Mouse (Mus musculus) embryonic facial prominence, embryonic 11.5 days (tissue): Measurements from ENCODE around the gene Cd5. TPM values are rescaled to one million over a fixed set of nuclear protein-coding genes. Genes with fewer than 3 reads are reported as not detected.
A peak's percentile ranks its signal among the peaks of the same experiment; 100 is the strongest.

Experiments used
- ATAC-seq: fragments of 200-750 bp; cut with Nextera tagmentation; replicated peaks from 2 replicates; pipeline ENCODE4 v1.8.0; 2017; ENCODE audit warnings: low read depth; ENCODE audit not compliant: insufficient number of reproducible peaks, low FRiP score, low TSS enrichment
- DNase-seq: peaks from one replicate; pipeline ENCODE4 v3.0.0-alpha.2; 2015; ENCODE audit warnings: low spot score
- H3K27ac ChIP-seq: fragments of 300-500 bp; sonication (generic); replicated peaks from 2 replicates; pipeline ENCODE4 v1.5.1; 2014; ENCODE audit warnings: mild to moderate bottlenecking, low read depth, low read length, control low read depth
- H3K27me3 ChIP-seq: fragments of 300-500 bp; sonication (generic); 2 replicates; pipeline ENCODE4 v1.6.1; 2014; ENCODE audit warnings: mild to moderate bottlenecking, low read length, moderate library complexity, mixed read lengths; ENCODE audit not compliant: control insufficient read depth, insufficient read depth
- H3K36me3 ChIP-seq: fragments of 300-500 bp; sonication (generic); replicated peaks from 2 replicates; pipeline ENCODE4 v1.6.1; 2014; ENCODE audit warnings: low read depth, mild to moderate bottlenecking, low read length, moderate library complexity, mixed read lengths; ENCODE audit not compliant: control insufficient read depth, insufficient read depth
- H3K4me1 ChIP-seq: fragments of 300-500 bp; sonication (generic); 2 replicates; pipeline ENCODE4 v1.6.1; 2014; ENCODE audit warnings: low read length, mixed read lengths; ENCODE audit not compliant: control insufficient read depth, insufficient read depth
- H3K4me2 ChIP-seq: fragments of 300-500 bp; sonication (generic); 2 replicates; pipeline ENCODE4 v1.6.1; 2014; ENCODE audit warnings: low read depth, mild to moderate bottlenecking, control low read depth, low read length, moderate library complexity
- H3K4me3 ChIP-seq: fragments of 300-500 bp; sonication (generic); 2 replicates; pipeline ENCODE4 v1.5.1; 2014; ENCODE audit warnings: low read depth, low read length, control low read depth
- H3K9ac ChIP-seq: fragments of 300-500 bp; sonication (generic); replicated peaks from 2 replicates; pipeline ENCODE4 v1.6.1; 2014; ENCODE audit warnings: mild to moderate bottlenecking, control low read depth, low read length
- H3K9me3 ChIP-seq: fragments of 300-500 bp; sonication (generic); replicated peaks from 2 replicates; pipeline ENCODE4 v1.6.1; 2016; ENCODE audit warnings: mild to moderate bottlenecking, low read length, inconsistent platforms, mixed read lengths; ENCODE audit not compliant: control insufficient read depth
- WGBS: fragments of 180-500 bp; shearing (Covaris S2); extraction: QIAGEN DNeasy Blood & Tissue Kit; methylation state at CpG from one replicate; pipeline ENCODE4 v1.1.7; 2014; 5-methylcytosine and 5-hydroxymethylcytosine counted together
- polyA plus RNA-seq: library from polyadenylated mRNA; unstranded; fragments of >200 nt; fragmentation: Nextera tagmentation; extraction: Ambion mirVana; gene quantifications from 2 replicates; pipeline ENCODE4 v1.2.1, GENCODE M21; 2014

The Cd5 gene
- polyA plus RNA-seq, 1 experiment from 2014 or later: 0.15 TPM

- H3K36me3 ChIP-seq: no peaks in the 10 kb centered on the region
- no peak overlapping the region for H3K27ac ChIP-seq
- no peak overlapping the region for H3K4me3 ChIP-seq
- H3K27me3 ChIP-seq: no peaks in the 10 kb centered on the region
- no peaks in the 10 kb centered on the region for H3K4me1 ChIP-seq
- H3K9me3 ChIP-seq: no peaks in the 10 kb centered on the region
- DNase-seq: no peak
- 81% methylated on average over 10 of the region's 10 CpGs for WGBS
- ATAC-seq: no peak
- no peak overlapping the region for H3K9ac ChIP-seq
- no peak overlapping the region for H3K4me2 ChIP-seq
Measured at GRCm38 (mm10) chr19:10733501-10734127, 5.2 kb downstream of the Cd5 start.

GRCm38 (mm10) chr19:10732741-10733140, 6.1 kb downstream of the Cd5 start:
- 97% methylated on average over 7 of the region's 7 CpGs for WGBS
- H3K27me3 ChIP-seq: no peaks in the 10 kb centered on the region
- DNase-seq: no peak

GRCm38 (mm10) chr19:10731975-10732374, 6.8 kb downstream of the Cd5 start:
- Histone ChIP-seq H3K27me3 (no peaks in the 10 kb centered on the region), H3K4me3 (no peak overlapping the region), H3K27ac (no peak overlapping the region), H3K4me1 (no peaks in the 10 kb centered on the region), H3K9me3 (no peaks in the 10 kb centered on the region), H3K4me2 (no peak overlapping the region), H3K36me3 (no peaks in the 10 kb centered on the region), H3K9ac (no peak overlapping the region)
- DNase-seq (no peak), ATAC-seq (no peak)
- WGBS: 94% methylated on average over 7 of the region's 7 CpGs

More at GRCm38 (mm10) chr19:10732741-10733140, 6.1 kb downstream of the Cd5 start:
- ATAC-seq: no peak
- Histone ChIP-seq H3K4me2 (no peak overlapping the region), H3K9ac (no peak overlapping the region), H3K4me3 (no peak overlapping the region), H3K27ac (no peak overlapping the region), H3K36me3 (no peaks in the 10 kb centered on the region), H3K4me1 (no peaks in the 10 kb centered on the region), H3K9me3 (no peaks in the 10 kb centered on the region)

GRCm38 (mm10) chr19:10730469-10730868, 8.3 kb downstream of the Cd5 start:
- ATAC-seq: no peak
- 71% methylated on average over 5 of the region's 5 CpGs for WGBS
- Histone ChIP-seq H3K9me3 (no peaks in the 10 kb centered on the region), H3K4me1 (no peaks in the 10 kb centered on the region), H3K36me3 (no peaks in the 10 kb centered on the region), H3K9ac (no peak overlapping the region), H3K4me3 (no peak overlapping the region), H3K4me2 (no peak overlapping the region), H3K27me3 (no peaks in the 10 kb centered on the region), H3K27ac (no peak overlapping the region)
- DNase-seq: no peak

GRCm38 (mm10) chr19:10729889-10730288, 8.9 kb downstream of the Cd5 start:
- Histone ChIP-seq H3K9ac (no peak overlapping the region), H3K4me3 (no peak overlapping the region), H3K27ac (no peak overlapping the region), H3K9me3 (no peaks in the 10 kb centered on the region), H3K36me3 (no peaks in the 10 kb centered on the region), H3K4me1 (no peaks in the 10 kb centered on the region), H3K27me3 (no peaks in the 10 kb centered on the region), H3K4me2 (no peak overlapping the region)
- DNase-seq: no peak
- WGBS: 86% methylated on average over 10 of the region's 10 CpGs
- no peak for ATAC-seq

GRCm38 (mm10) chr19:10724629-10725363, 14.0 kb downstream of the Cd5 start:
- ATAC-seq (no peak), DNase-seq (no peak)
- Histone ChIP-seq H3K4me3 (no peak overlapping the region), H3K9ac (no peak overlapping the region), H3K4me1 (no peaks in the 10 kb centered on the region), H3K4me2 (no peak overlapping the region), H3K36me3 (no peaks in the 10 kb centered on the region), H3K27ac (no peak overlapping the region), H3K27me3 (no peaks in the 10 kb centered on the region), H3K9me3 (no peaks in the 10 kb centered on the region)
- WGBS: 69% methylated on average over 13 of the region's 13 CpGs

- 51% methylated on average over 5 of the region's 5 CpGs for WGBS
- Histone ChIP-seq H3K27me3 (no peaks in the 10 kb centered on the region), H3K9me3 (no peaks in the 10 kb centered on the region), H3K9ac (no peak overlapping the region), H3K4me2 (no peak overlapping the region), H3K36me3 (no peaks in the 10 kb centered on the region), H3K4me3 (no peak overlapping the region), H3K4me1 (no peaks in the 10 kb centered on the region; the same call in 1 of the 2 replicates), H3K27ac (no peak overlapping the region)
- DNase-seq: peak; percentile 68
- ATAC-seq: no peak
Measured at GRCm38 (mm10) chr19:10723649-10724048, 15.2 kb downstream of the Cd5 start.

GRCm38 (mm10) chr19:10723084-10723483, 15.7 kb downstream of the Cd5 start:
- no peak overlapping the region for H3K4me3 ChIP-seq
- no peak for DNase-seq
- no peaks in the 10 kb centered on the region for H3K27me3 ChIP-seq
- H3K36me3 ChIP-seq: no peaks in the 10 kb centered on the region
- no peaks in the 10 kb centered on the region; the same call in 1 of the 2 replicates for H3K4me1 ChIP-seq
- no peak overlapping the region for H3K9ac ChIP-seq
- no peaks in the 10 kb centered on the region for H3K9me3 ChIP-seq
- H3K4me2 ChIP-seq: no peak overlapping the region
- peak overlapping the region; percentile 6; the same call in 1 of the 2 replicates for H3K27ac ChIP-seq
- ATAC-seq: no peak
- 21% methylated on average over 13 of the region's 13 CpGs for WGBS
